Comparison of ENCODE assay signal across 13 mouse cellular contexts in the genomic region with DNA sequence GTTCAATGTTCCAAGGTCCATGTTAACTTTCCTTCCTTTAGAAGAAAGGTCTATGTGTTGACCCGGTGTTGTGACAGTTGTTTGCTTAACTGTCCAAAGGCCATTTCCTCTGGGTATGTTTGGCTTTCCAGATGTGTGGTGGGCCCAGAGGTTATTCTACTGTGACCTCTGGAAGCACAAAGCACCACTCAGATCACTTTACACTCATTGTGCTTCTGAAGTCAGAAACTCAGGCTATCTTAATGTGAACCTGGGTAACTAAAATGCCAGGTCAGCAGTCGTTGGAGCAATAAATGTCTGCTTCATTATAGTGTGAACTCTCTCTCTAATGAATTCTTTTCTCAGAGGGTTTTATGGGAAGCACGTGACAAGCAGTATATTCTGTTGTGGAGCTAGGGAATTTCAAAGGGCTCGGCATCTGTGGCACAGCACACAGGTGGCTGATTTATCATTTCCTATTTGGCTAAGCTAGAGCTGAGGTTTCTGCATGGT.
A peak's percentile ranks its signal among the peaks of the same experiment; 100 is the strongest.
DNase-seq lines count a peak whose midpoint lies in the region; ATAC-seq and TF ChIP-seq lines count a peak whose summit lies in the region.
"Had no signal": no experiment of that assay in that cellular context is flagged by ENCODE, and none has a peak within 500 bp of the region (broad histone marks: within the 10 kb centered on the region; RNA-seq: fewer than 3 reads in every experiment).

No protein-coding gene starts in this region.

- no peak overlapping the region for H3K4me2 ChIP-seq in midbrain, embryonic 11.5 days
- H3K4me2 ChIP-seq in midbrain, postnatal 0 days (ENCODE audit: low read depth, low read length, poor library complexity, severe bottlenecking) = no peak overlapping the region
- no peak overlapping the region for H3K4me2 ChIP-seq in embryonic facial prominence, embryonic 13.5 days
- H3K4me2 ChIP-seq in forebrain, postnatal 0 days (ENCODE audit: low read depth) = no peak overlapping the region
- no peak overlapping the region for H3K4me2 ChIP-seq in heart, embryonic 12.5 days
- H3K4me2 ChIP-seq: hindbrain, embryonic 15.5 days had no signal

- no peak overlapping the region for H3K9ac ChIP-seq in midbrain, embryonic 11.5 days (ENCODE audit: low read length)
- no peak overlapping the region for H3K9ac ChIP-seq in midbrain, postnatal 0 days (replicated peaks; ENCODE audit: low read length, poor library complexity, severe bottlenecking)
- H3K9ac ChIP-seq in embryonic facial prominence, embryonic 13.5 days = no peak overlapping the region
- no peak overlapping the region for H3K9ac ChIP-seq in liver, adult 2 months (ENCODE audit: low read depth, low read length)
- no peak overlapping the region for H3K9ac ChIP-seq in forebrain, postnatal 0 days
- H3K9ac ChIP-seq in heart, embryonic 12.5 days = no peak overlapping the region
- H3K9ac ChIP-seq: hindbrain, embryonic 15.5 days had no signal

- no peaks in the 10 kb centered on the region for H3K27me3 ChIP-seq in midbrain, embryonic 11.5 days (ENCODE audit: control insufficient read depth, insufficient read depth, low read length)
- H3K27me3 ChIP-seq in midbrain, postnatal 0 days (ENCODE audit: insufficient read depth, low read length) = no peaks in the 10 kb centered on the region
- H3K27me3 ChIP-seq in embryonic facial prominence, embryonic 13.5 days = no peaks in the 10 kb centered on the region
- H3K27me3 ChIP-seq in liver, adult 2 months (ENCODE audit: control insufficient read depth, insufficient read depth, low read length) = no peaks in the 10 kb centered on the region
- no peaks in the 10 kb centered on the region for H3K27me3 ChIP-seq in forebrain, postnatal 0 days (ENCODE audit: insufficient read depth, low read length)
- no peaks in the 10 kb centered on the region for H3K27me3 ChIP-seq in heart, embryonic 12.5 days (replicated peaks)
- H3K27me3 ChIP-seq: hindbrain, embryonic 15.5 days had no signal

- peak; percentile 77 for DNase-seq in midbrain, embryonic 11.5 days (ENCODE audit: low spot score, missing footprints)
- DNase-seq in midbrain, postnatal 0 days (ENCODE audit: low spot score) = no peak
- DNase-seq in liver, adult 2 months (ENCODE audit: extremely low read depth, low read depth, low spot score) = peak; percentile 98
- DNase-seq in yolk sac, embryonic 10.5 days (ENCODE audit: low spot score) = peak; percentile 84
- DNase-seq in layer of hippocampus, adult 9-10 months (ENCODE audit: low spot score) = no peak
- no peak for DNase-seq in forebrain, postnatal 0 days
- DNase-seq: heart, adult 2 months; lung, postnatal 36 days had no signal

- H3K4me1 ChIP-seq in midbrain, embryonic 11.5 days (ENCODE audit: control insufficient read depth, insufficient read depth, low read length) = no peaks in the 10 kb centered on the region
- H3K4me1 ChIP-seq in midbrain, postnatal 0 days (ENCODE audit: insufficient read depth, low read length) = no peaks in the 10 kb centered on the region
- H3K4me1 ChIP-seq in embryonic facial prominence, embryonic 13.5 days = peaks cover 11% of the 10 kb centered on the region
- H3K4me1 ChIP-seq in liver, adult 2 months (ENCODE audit: control insufficient read depth, insufficient read depth, low read length) = peaks cover 12% of the 10 kb centered on the region
- H3K4me1 ChIP-seq in forebrain, postnatal 0 days (ENCODE audit: insufficient read depth) = no peaks in the 10 kb centered on the region
- peaks cover 4% of the 10 kb centered on the region; the same call in 1 of the 2 replicates for H3K4me1 ChIP-seq in heart, embryonic 12.5 days (replicated peaks)
- H3K4me1 ChIP-seq: hindbrain, embryonic 15.5 days had no signal

- no peaks in the 10 kb centered on the region for H3K36me3 ChIP-seq in midbrain, embryonic 11.5 days (ENCODE audit: control insufficient read depth, insufficient read depth, low read length)
- no peaks in the 10 kb centered on the region for H3K36me3 ChIP-seq in midbrain, postnatal 0 days (ENCODE audit: insufficient read depth, low read length)
- no peaks in the 10 kb centered on the region for H3K36me3 ChIP-seq in embryonic facial prominence, embryonic 13.5 days
- no peaks in the 10 kb centered on the region for H3K36me3 ChIP-seq in liver, adult 2 months (ENCODE audit: control insufficient read depth, insufficient read depth, low read length)
- no peaks in the 10 kb centered on the region for H3K36me3 ChIP-seq in forebrain, postnatal 0 days (ENCODE audit: insufficient read depth)
- no peaks in the 10 kb centered on the region for H3K36me3 ChIP-seq in heart, embryonic 12.5 days
- H3K36me3 ChIP-seq: hindbrain, embryonic 15.5 days had no signal

- no peak for ATAC-seq in midbrain, embryonic 11.5 days (ENCODE audit: low FRiP score)
- ATAC-seq in midbrain, postnatal 0 days (ENCODE audit: low FRiP score) = no peak
- no peak for ATAC-seq in embryonic facial prominence, embryonic 13.5 days (ENCODE audit: insufficient number of reproducible peaks, insufficient read depth, low FRiP score, low TSS enrichment, low read depth)
- no peak for ATAC-seq in forebrain, postnatal 0 days
- no peak for ATAC-seq in heart, embryonic 12.5 days (ENCODE audit: insufficient number of reproducible peaks, low FRiP score)
- ATAC-seq: CD4-positive, CD25-positive, alpha-beta regulatory T cell, adult 4 months; forebrain, embryonic 14.5 days had no signal

- H3K9me3 ChIP-seq in midbrain, embryonic 11.5 days (ENCODE audit: control insufficient read depth, low read length) = no peaks in the 10 kb centered on the region
- no peaks in the 10 kb centered on the region for H3K9me3 ChIP-seq in midbrain, postnatal 0 days (ENCODE audit: low read length)
- no peaks in the 10 kb centered on the region for H3K9me3 ChIP-seq in embryonic facial prominence, embryonic 13.5 days
- no peaks in the 10 kb centered on the region for H3K9me3 ChIP-seq in forebrain, postnatal 0 days (ENCODE audit: low read length)
- H3K9me3 ChIP-seq in heart, embryonic 12.5 days (replicated peaks) = no peaks in the 10 kb centered on the region
- H3K9me3 ChIP-seq: hindbrain, embryonic 15.5 days had no signal

- no peak for TF ChIP-seq CTCF in midbrain, postnatal 0 days (IDR thresholded peaks at IDR 0.05)
- no peak for TF ChIP-seq CTCF in liver, adult 2 months (IDR thresholded peaks at IDR 0.05; ENCODE audit: low read depth, low read length)
- TF ChIP-seq CTCF in forebrain, postnatal 0 days (IDR thresholded peaks at IDR 0.05; ENCODE audit: low read depth) = no peak

- no peaks in the 10 kb centered on the region for H3K79me2 ChIP-seq in liver, adult 2 months (ENCODE audit: control insufficient read depth, insufficient read depth, low read length)

- no peak overlapping the region for H3K4me3 ChIP-seq in midbrain, embryonic 11.5 days (ENCODE audit: low read depth, low read length)
- no peak overlapping the region for H3K4me3 ChIP-seq in midbrain, postnatal 0 days (ENCODE audit: low read depth, low read length)
- H3K4me3 ChIP-seq in embryonic facial prominence, embryonic 13.5 days = no peak overlapping the region
- no peak overlapping the region for H3K4me3 ChIP-seq in liver, adult 2 months (ENCODE audit: insufficient read depth, low read depth, low read length)
- no peak overlapping the region for H3K4me3 ChIP-seq in forebrain, postnatal 0 days (ENCODE audit: low read depth, low read length)
- H3K4me3 ChIP-seq in heart, embryonic 12.5 days = no peak overlapping the region
- H3K4me3 ChIP-seq: heart, adult 2 months; hindbrain, embryonic 15.5 days had no signal

- H3K27ac ChIP-seq in midbrain, embryonic 11.5 days (ENCODE audit: low read depth, low read length) = no peak overlapping the region
- H3K27ac ChIP-seq in midbrain, postnatal 0 days (ENCODE audit: low read depth, low read length) = no peak overlapping the region
- peak overlapping the region; percentile 12; the same call in 1 of the 2 replicates for H3K27ac ChIP-seq in embryonic facial prominence, embryonic 13.5 days
- H3K27ac ChIP-seq in liver, adult 2 months (replicated peaks; ENCODE audit: insufficient read depth, low read depth, low read length) = peak overlapping the region; percentile 71
- no peak overlapping the region for H3K27ac ChIP-seq in forebrain, postnatal 0 days (ENCODE audit: low read depth, low read length)
- H3K27ac ChIP-seq in heart, embryonic 12.5 days (ENCODE audit: poor library complexity, severe bottlenecking) = no peak overlapping the region
- H3K27ac ChIP-seq: heart, adult 2 months; hindbrain, embryonic 15.5 days had no signal

- 59% methylated on average over 4 of the region's 4 CpGs for WGBS in midbrain, embryonic 11.5 days
- WGBS in midbrain, postnatal 0 days = 59% methylated on average over 4 of the region's 4 CpGs
- WGBS in embryonic facial prominence, embryonic 13.5 days = 13% methylated on average over 4 of the region's 4 CpGs
- 12% methylated on average over 4 of the region's 4 CpGs for WGBS in liver, adult 2 months
- WGBS in forebrain, postnatal 0 days = 48% methylated on average over 4 of the region's 4 CpGs
- 61% methylated on average over 4 of the region's 4 CpGs for WGBS in heart, embryonic 12.5 days

- no peak for TF ChIP-seq POLR2A in liver, adult 2 months (IDR thresholded peaks at IDR 0.05; ENCODE audit: extremely low read depth, insufficient read depth, low read length)

Comparison
In these comparisons a context has a peak if more than half of its experiments do, and no peak if none do; other contexts are left out.
1. DNase-seq: peak in midbrain, embryonic 11.5 days (single experiment), liver, adult 2 months (single experiment) and yolk sac, embryonic 10.5 days (single experiment); none in midbrain, postnatal 0 days (single experiment), layer of hippocampus, adult 9-10 months (single experiment) and forebrain, postnatal 0 days (single experiment).
2. H3K27ac ChIP-seq: peak in embryonic facial prominence, embryonic 13.5 days (single experiment) and liver, adult 2 months (single experiment); none in midbrain, embryonic 11.5 days (single experiment), midbrain, postnatal 0 days (single experiment), forebrain, postnatal 0 days (single experiment) and heart, embryonic 12.5 days (single experiment).